Mouse (Mus musculus): ENCODE data around the gene Mpp2. TPM values are rescaled to one million over a fixed set of nuclear protein-coding genes. Genes with fewer than 3 reads are reported as not detected.
A peak's percentile ranks its signal among the peaks of the same experiment; 100 is the strongest.

Gene Mpp2
- polyA plus RNA-seq, 1 experiment from 2014 or later: 10.2 TPM

DNA sequence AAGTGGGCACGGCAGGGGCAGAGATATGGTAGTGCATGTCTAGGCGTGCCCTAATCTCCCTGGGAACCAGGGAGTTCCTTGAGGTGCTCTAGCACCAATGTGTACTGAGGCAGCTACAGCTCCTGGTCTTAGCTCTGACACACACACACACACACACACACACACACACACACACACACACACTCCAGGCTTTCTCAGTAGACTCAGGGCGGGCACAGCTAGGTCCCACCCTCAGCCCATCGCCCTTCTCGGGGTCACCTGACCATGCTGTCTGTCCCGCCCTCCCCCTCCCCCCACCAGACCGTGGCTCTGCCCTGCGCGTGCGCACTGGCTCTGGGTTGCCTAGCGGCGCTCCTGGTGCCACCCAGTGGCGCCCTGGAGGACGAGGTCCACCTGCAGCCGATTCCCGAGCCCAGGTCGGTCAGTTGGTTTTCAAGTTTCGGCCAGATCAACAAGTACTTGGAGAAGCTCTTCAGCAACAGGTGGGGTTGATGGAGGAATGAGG is 8.6 kb upstream of the Mpp2 start:
- peaks cover 68% of the 10 kb centered on the region for H3K4me1 ChIP-seq (replicated peaks)
- peak; percentile 91 for ATAC-seq (ENCODE audit: low read depth)
- no peaks in the 10 kb centered on the region for H3K36me3 ChIP-seq
- WGBS (ENCODE audit: insufficient replicate concordance): 4% methylated on average over 18 of the region's 18 CpGs
- no peaks in the 10 kb centered on the region for H3K9me3 ChIP-seq (replicated peaks)
- peak overlapping the region; percentile 39 for H3K4me3 ChIP-seq (replicated peaks)
- peaks cover 49% of the 10 kb centered on the region for H3K27me3 ChIP-seq
- H3K27ac ChIP-seq: peak overlapping the region; percentile 89
- peak; percentile 79 for DNase-seq
- H3K4me2 ChIP-seq: peak overlapping the region; percentile 62
- peak overlapping the region; percentile 50 for H3K9ac ChIP-seq

DNA sequence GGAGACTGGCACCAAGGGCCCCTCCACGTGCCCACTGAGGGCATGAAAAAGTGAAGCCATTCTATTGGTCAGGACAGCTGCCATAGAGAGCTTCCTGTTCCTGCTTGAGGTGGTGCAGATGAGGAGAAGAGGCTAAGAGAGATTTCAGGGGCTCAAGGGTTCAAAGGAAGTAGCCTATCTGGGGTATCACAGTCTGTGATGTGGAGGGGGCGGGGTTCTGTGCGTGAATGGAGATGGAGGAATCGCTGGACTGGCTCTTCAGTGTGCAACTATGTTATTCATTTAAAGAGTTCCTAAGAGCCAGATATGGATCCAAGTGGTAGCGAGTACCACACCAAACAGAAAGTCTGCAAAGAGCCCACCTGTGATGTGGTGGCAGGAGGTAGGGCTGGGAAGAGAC is 8.1 kb upstream of the Mpp2 start:
- Histone ChIP-seq H3K4me1 (replicated peaks) (peaks cover 65% of the 10 kb centered on the region), H3K4me2 (peak overlapping the region; percentile 62), H3K9ac (peak overlapping the region; percentile 50), H3K27me3 (peaks cover 44% of the 10 kb centered on the region), H3K27ac (peak overlapping the region; percentile 89), H3K4me3 (replicated peaks) (peak overlapping the region; percentile 39), H3K9me3 (replicated peaks) (no peaks in the 10 kb centered on the region), H3K36me3 (no peaks in the 10 kb centered on the region)
- DNase-seq (peak; percentile 38), ATAC-seq (ENCODE audit: low read depth) (peak; percentile 18)
- 43% methylated on average over 5 of the region's 5 CpGs for WGBS (ENCODE audit: insufficient replicate concordance)

DNA sequence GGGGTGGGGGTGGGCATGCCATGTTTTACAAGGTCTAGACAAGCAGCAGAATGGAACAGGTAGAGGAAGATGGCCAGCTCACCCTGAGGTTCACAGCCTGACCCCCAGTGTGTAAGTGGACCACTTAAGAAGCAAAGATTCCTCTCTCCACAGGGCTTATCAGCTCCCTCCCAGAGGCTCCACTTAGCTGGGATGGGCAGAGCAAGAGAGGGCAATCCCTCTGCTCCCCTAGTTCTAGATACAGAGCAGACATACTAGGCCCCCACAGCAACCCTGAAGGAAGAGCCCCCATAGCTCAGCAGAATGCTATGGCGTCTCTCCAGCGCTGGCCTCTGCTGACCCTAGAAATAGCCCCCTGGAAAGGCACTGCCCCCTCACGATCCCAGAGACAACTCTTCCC is 7.4 kb upstream of the Mpp2 start:
- no peak overlapping the region; the same call in 1 of the 2 replicates for H3K4me3 ChIP-seq (replicated peaks)
- no peaks in the 10 kb centered on the region for H3K9me3 ChIP-seq (replicated peaks)
- 57% methylated on average over 3 of the region's 3 CpGs for WGBS (ENCODE audit: insufficient replicate concordance)
- ATAC-seq (ENCODE audit: low read depth): peak; percentile 54
- peak overlapping the region; percentile 62 for H3K4me2 ChIP-seq
- no peak for DNase-seq
- H3K36me3 ChIP-seq: no peaks in the 10 kb centered on the region
- peak overlapping the region; percentile 50 for H3K9ac ChIP-seq
- peak overlapping the region; percentile 89 for H3K27ac ChIP-seq
- peaks cover 65% of the 10 kb centered on the region for H3K4me1 ChIP-seq (replicated peaks)
- peaks cover 36% of the 10 kb centered on the region for H3K27me3 ChIP-seq

DNA sequence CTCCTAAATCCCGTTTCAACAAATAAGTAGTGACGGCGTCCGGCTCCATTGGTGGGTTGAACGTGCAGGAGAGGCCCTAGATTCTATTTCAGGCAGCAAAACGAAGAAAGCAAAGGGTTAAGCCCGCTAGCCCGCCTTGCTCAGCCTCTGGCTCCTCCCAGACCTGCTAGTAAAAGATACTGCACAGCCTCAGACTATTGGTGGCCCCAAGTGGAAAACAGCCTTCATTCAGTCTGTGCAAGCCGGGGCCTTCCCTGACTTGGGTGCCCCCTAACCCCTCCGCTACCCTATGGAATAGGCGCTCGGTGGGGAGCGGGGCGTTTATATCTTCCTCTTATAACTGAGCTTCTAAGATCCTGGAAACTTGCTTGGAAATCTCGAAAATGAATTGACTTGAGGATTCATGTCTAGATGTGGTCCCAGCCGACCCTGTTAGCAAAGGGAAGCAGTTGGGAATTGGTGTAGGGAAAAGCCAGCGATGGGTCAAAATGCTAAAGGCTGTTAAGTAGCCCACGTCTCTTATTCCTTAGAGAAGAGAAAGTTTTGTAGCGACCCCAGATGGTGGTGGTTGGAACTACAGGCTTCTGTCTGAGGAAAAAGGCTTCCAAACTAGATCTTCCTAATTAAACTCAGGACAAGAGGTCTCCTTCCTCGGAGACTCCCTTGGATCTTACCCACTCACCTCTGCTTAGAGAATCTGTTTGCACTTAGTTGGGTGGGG is 933 bp upstream of the Mpp2 start:
- peak; percentile 90 for ATAC-seq (ENCODE audit: low read depth)
- peaks cover 12% of the 10 kb centered on the region for H3K36me3 ChIP-seq
- peak overlapping the region; percentile 96 for H3K27ac ChIP-seq
- WGBS (ENCODE audit: insufficient replicate concordance): under 1% methylated on average over 20 of the region's 20 CpGs
- peaks cover 58% of the 10 kb centered on the region for H3K4me1 ChIP-seq (replicated peaks)
- peak overlapping the region; percentile 93 for H3K9ac ChIP-seq
- H3K9me3 ChIP-seq (replicated peaks): no peaks in the 10 kb centered on the region
- H3K4me2 ChIP-seq: peak overlapping the region; percentile 95
- H3K27me3 ChIP-seq: no peaks in the 10 kb centered on the region
- H3K4me3 ChIP-seq (replicated peaks): peak overlapping the region; percentile 79
- DNase-seq: peak; percentile 88

DNA sequence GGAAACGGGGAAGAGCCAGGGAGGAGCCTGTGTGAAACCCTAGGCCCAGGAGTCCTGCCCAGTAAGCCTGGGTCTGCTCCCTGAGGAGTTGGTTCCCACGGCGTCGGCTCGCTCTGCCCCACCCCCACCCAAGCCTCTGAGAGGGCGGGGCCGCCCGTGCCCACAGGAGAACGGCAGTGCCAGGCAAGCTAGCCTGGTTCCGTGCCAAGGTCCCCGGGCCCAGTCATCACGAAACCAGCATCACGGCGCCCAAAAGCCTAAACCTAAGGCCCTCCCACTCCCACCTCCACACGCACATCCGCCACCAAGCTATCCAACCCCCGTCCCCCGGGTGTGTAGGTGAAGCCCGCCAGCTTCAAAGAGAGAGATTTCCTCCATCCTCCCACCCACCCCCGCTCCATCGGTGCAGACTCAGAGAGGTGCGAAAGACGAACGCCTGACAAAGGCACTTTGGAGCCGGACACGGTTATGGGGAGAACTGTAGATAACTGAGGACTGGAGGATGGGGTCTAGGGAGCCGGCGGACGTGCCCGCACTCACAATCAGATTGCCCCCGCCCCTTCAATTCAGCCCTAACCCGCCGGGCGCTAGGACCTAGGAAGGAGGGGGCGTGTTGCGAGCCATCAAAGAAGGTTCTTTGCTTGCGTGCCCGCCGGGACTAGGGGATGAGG is 1.1 kb downstream of the Mpp2 start:
- Histone ChIP-seq H3K9ac (peak overlapping the region; percentile 93), H3K4me2 (peak overlapping the region; percentile 95), H3K27me3 (no peaks in the 10 kb centered on the region), H3K27ac (peak overlapping the region; percentile 96), H3K36me3 (peaks cover 21% of the 10 kb centered on the region), H3K4me3 (replicated peaks) (peak overlapping the region; percentile 79), H3K9me3 (replicated peaks) (peaks cover 5% of the 10 kb centered on the region; the same call in 1 of the 2 replicates), H3K4me1 (replicated peaks) (peaks cover 61% of the 10 kb centered on the region)
- ATAC-seq (ENCODE audit: low read depth) (peak; percentile 39), DNase-seq (peak; percentile 64)
- under 1% methylated on average over 39 of the region's 39 CpGs for WGBS (ENCODE audit: insufficient replicate concordance)

DNA sequence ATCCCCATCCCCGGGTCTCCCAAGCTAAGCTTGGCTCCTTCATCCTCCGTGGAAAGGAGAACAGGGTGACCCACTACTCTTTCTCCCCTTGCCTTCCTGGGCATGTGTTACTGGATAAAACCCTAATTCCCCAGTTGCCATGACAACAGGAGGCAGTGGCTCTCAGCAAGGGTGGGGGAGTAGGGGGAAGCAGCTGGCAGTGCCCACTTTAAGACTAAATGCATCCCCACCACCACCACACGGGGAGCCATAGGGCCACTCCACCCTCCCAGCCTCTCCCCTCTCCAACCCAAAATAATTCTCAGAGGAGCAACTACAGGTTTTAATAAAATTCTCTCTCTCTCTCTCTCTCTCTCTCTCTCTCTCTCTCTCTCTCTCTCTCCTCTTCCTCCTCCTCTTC is 2.0 kb downstream of the Mpp2 start:
- Histone ChIP-seq H3K4me1 (replicated peaks) (peaks cover 67% of the 10 kb centered on the region), H3K27me3 (peaks cover 4% of the 10 kb centered on the region; the same call in 1 of the 2 replicates), H3K36me3 (peaks cover 21% of the 10 kb centered on the region), H3K4me3 (replicated peaks) (peak overlapping the region; percentile 79), H3K27ac (peak overlapping the region; percentile 96; the same call in 1 of the 2 replicates), H3K9me3 (replicated peaks) (peaks cover 5% of the 10 kb centered on the region; the same call in 1 of the 2 replicates), H3K9ac (peak overlapping the region; percentile 93), H3K4me2 (peak overlapping the region; percentile 95)
- ATAC-seq (ENCODE audit: low read depth) (no peak), DNase-seq (no peak)
- WGBS (ENCODE audit: insufficient replicate concordance): 34% methylated on average over 3 of the region's 3 CpGs

DNA sequence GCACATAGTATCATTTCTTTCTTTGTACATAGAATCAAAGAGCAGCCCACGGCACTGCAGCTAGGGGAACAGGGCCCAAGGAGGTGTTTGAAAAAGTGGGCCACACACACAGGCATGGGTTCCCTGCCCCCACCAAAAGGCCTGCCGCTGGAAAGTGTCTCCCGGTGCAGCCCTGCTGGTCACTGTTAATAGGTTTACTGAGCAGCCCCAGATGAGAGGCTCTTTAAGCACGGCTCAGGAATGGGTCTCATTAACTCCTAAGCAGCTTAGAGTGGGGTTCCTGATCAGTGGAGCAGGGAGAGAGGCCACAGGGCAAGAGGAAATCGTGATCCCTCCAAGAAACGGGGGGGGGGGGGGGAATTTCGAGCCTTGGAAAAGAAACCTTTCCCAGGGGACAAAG is 4.2 kb downstream of the Mpp2 start:
- Histone ChIP-seq H3K27me3 (peaks cover 4% of the 10 kb centered on the region; the same call in 1 of the 2 replicates), H3K36me3 (peaks cover 35% of the 10 kb centered on the region), H3K9ac (no peak overlapping the region), H3K4me3 (replicated peaks) (no peak overlapping the region), H3K4me2 (no peak overlapping the region), H3K4me1 (replicated peaks) (peaks cover 57% of the 10 kb centered on the region), H3K27ac (no peak overlapping the region), H3K9me3 (replicated peaks) (peaks cover 5% of the 10 kb centered on the region; the same call in 1 of the 2 replicates)
- no peak for ATAC-seq (ENCODE audit: low read depth)
- WGBS (ENCODE audit: insufficient replicate concordance): 68% methylated on average over 7 of the region's 7 CpGs
- no peak for DNase-seq

DNA sequence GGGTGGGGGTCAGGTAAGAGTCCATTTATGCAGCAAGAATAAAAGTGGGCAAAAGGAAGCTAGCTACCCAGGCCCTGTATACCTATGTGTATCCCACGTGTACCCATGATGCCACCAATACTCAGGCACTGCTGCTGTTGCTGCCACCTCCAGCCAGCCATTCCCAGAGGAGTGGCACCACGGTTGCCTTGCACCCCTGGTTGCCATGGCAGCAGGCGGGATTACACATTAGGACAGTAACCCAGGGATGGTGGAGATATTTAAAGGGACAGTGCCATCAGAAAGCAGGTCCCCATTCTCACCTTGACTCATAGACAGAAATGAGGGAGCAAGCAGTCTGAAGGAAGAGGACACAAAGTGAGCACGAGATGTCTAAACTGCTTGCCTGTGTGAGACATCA is 5.1 kb downstream of the Mpp2 start:
- peaks cover 55% of the 10 kb centered on the region for H3K4me1 ChIP-seq (replicated peaks)
- no peak overlapping the region for H3K4me3 ChIP-seq (replicated peaks)
- H3K4me2 ChIP-seq: no peak overlapping the region
- WGBS (ENCODE audit: insufficient replicate concordance): 60% methylated on average over 4 of the region's 4 CpGs
- peaks cover 5% of the 10 kb centered on the region; the same call in 1 of the 2 replicates for H3K9me3 ChIP-seq (replicated peaks)
- H3K9ac ChIP-seq: no peak overlapping the region
- peaks cover 43% of the 10 kb centered on the region for H3K36me3 ChIP-seq
- no peak for ATAC-seq (ENCODE audit: low read depth)
- H3K27me3 ChIP-seq: peaks cover 4% of the 10 kb centered on the region; the same call in 1 of the 2 replicates
- DNase-seq: no peak
- no peak overlapping the region for H3K27ac ChIP-seq

DNA sequence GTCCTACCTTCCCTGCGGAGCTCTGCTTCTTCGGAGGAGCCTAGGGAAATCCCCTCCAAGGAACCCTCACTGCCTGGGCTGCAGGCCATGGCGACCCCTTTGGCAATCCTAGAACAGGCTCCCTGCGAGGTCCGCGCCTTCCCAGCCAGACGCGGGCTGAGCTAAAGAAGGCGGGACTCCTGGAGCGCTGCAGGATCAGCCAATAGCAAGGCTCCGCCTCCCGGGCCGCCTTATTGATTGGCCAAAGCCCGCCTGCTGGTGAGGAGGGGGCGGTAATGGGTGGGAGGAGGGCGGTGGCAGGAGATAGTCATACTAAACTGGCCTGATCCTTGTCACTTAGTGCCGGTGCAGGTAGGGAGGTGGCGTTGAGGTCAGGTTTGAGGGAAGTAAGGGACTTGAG is 6.0 kb downstream of the Mpp2 start:
- peak overlapping the region; percentile 60 for H3K9ac ChIP-seq
- WGBS (ENCODE audit: insufficient replicate concordance): 2% methylated on average over 18 of the region's 18 CpGs
- DNase-seq: peak; percentile 44

DNA sequence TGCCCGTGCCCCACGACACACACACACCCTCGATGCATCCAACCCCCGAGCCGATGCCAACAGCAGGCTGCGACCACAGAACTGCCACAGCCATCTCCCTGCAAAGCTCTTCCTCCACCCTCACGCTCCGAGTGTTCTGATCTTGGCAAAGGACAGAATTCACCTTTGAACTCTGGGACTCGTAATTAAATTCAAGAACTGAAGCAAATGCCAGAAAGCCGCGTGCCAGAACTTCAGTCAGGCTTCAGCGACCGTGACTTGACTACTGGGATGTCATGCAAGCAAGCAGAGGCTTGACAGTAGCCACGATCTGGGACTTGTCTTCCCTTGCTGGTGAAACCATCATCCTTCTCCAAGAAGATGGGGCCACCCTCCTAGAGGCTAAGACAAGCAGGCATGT is 14.6 kb downstream of the Mpp2 start:
- Histone ChIP-seq H3K9me3 (replicated peaks) (no peaks in the 10 kb centered on the region), H3K36me3 (peaks cover 45% of the 10 kb centered on the region), H3K27ac (no peak overlapping the region), H3K4me2 (no peak overlapping the region), H3K4me1 (replicated peaks) (peaks cover 20% of the 10 kb centered on the region), H3K9ac (no peak overlapping the region), H3K27me3 (peaks cover 13% of the 10 kb centered on the region), H3K4me3 (replicated peaks) (no peak overlapping the region)
- WGBS (ENCODE audit: insufficient replicate concordance): 83% methylated on average over 14 of the region's 14 CpGs
- ATAC-seq (ENCODE audit: low read depth) (no peak), DNase-seq (no peak)

More for the DNA sequence above, 6.0 kb downstream of the Mpp2 start:
- H3K36me3 ChIP-seq: peaks cover 51% of the 10 kb centered on the region
- H3K4me3 ChIP-seq (replicated peaks): peak overlapping the region; percentile 40
- ATAC-seq (ENCODE audit: low read depth): peak; percentile 70
- peaks cover 4% of the 10 kb centered on the region; the same call in 1 of the 2 replicates for H3K27me3 ChIP-seq
- H3K4me1 ChIP-seq (replicated peaks): peaks cover 55% of the 10 kb centered on the region
- H3K4me2 ChIP-seq: peak overlapping the region; percentile 66
- no peak overlapping the region for H3K27ac ChIP-seq
- H3K9me3 ChIP-seq (replicated peaks): peaks cover 5% of the 10 kb centered on the region; the same call in 1 of the 2 replicates

DNA sequence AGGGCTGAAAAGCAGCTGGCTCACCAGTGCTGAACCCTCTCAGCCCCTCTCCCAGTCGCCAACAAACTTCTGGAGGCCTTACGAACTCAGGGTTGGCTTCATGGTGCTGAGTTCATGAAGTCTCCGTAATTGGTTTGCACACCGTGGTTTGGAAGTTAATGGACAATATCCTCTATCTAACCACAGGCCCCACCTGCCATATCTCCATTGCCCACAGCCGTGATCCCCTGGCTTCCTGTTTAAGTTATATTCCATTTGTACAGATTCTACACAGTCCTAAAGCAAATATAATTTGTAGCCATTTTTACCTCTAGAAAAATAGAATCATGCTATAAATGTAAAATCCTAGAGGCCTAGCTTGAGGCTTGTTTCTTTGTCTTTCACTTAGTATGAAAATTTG is 15.6 kb downstream of the Mpp2 start:
- Histone ChIP-seq H3K27me3 (peaks cover 13% of the 10 kb centered on the region), H3K4me1 (replicated peaks) (peaks cover 15% of the 10 kb centered on the region), H3K4me2 (no peak overlapping the region), H3K9me3 (replicated peaks) (no peaks in the 10 kb centered on the region), H3K36me3 (peaks cover 35% of the 10 kb centered on the region), H3K27ac (no peak overlapping the region), H3K9ac (no peak overlapping the region), H3K4me3 (replicated peaks) (no peak overlapping the region)
- whole genome bisulfite sequencing (ENCODE audit: insufficient replicate concordance): 22% methylated on average over 5 of the region's 5 CpGs
- ATAC-seq (ENCODE audit: low read depth) (no peak), DNase-seq (no peak)

Data from liver, embryonic 13.5 days (tissue).